Mouse (Mus musculus) forebrain, embryonic 15.5 days (tissue): Measurements from ENCODE around the gene Cd320. TPM values are rescaled to one million over a fixed set of nuclear protein-coding genes. Genes with fewer than 3 reads are reported as not detected.
"Not testable (repeated sequence)": the region's sequence is repeated elsewhere in the genome, so short reads cannot be mapped to it uniquely, and the experiment has no call there.

ENCODE experiments used
- ATAC-seq: fragments of 200-750 bp; cut with Nextera tagmentation; replicated peaks from 2 replicates; pipeline ENCODE4 v1.8.0; 2017; ENCODE audit warnings: mild to moderate bottlenecking, moderate TSS enrichment, moderate library complexity
- H3K27ac ChIP-seq: fragments of 300-500 bp; sonication (generic); replicated peaks from 2 replicates; pipeline ENCODE4 v1.5.1; 2015; ENCODE audit warnings: mild to moderate bottlenecking, inconsistent platforms
- H3K27me3 ChIP-seq: fragments of 300-500 bp; sonication (generic); 2 replicates; pipeline ENCODE4 v1.6.1; 2015; ENCODE audit warnings: inconsistent platforms
- H3K36me3 ChIP-seq: fragments of 300-500 bp; sonication (generic); 2 replicates; pipeline ENCODE4 v1.6.1; 2015; ENCODE audit warnings: mild to moderate bottlenecking, inconsistent platforms
- H3K4me1 ChIP-seq: fragments of 300-500 bp; sonication (generic); 2 replicates; pipeline ENCODE4 v1.6.1; 2015; ENCODE audit warnings: inconsistent platforms
- H3K4me2 ChIP-seq: fragments of 300-500 bp; sonication (generic); replicated peaks from 2 replicates; pipeline ENCODE4 v1.6.1; 2015; ENCODE audit warnings: mild to moderate bottlenecking, inconsistent platforms
- H3K4me3 ChIP-seq: fragments of 300-500 bp; sonication (generic); 2 replicates; pipeline ENCODE4 v1.5.1; 2015; ENCODE audit warnings: mild to moderate bottlenecking, inconsistent platforms
- H3K9ac ChIP-seq: fragments of 300-500 bp; sonication (generic); replicated peaks from 2 replicates; pipeline ENCODE4 v1.6.1; 2015; ENCODE audit warnings: mild to moderate bottlenecking, inconsistent platforms
- H3K9me3 ChIP-seq: fragments of 300-500 bp; sonication (generic); 2 replicates; pipeline ENCODE4 v1.6.1; 2016; ENCODE audit warnings: inconsistent platforms
- WGBS: fragments of 180-500 bp; shearing (Covaris S2); methylation state at CpG from one replicate; pipeline ENCODE4 v1.1.7; 2015; ENCODE audit warnings: mixed read lengths; 5-methylcytosine and 5-hydroxymethylcytosine counted together
- microRNA-seq: library from miRNA; unstranded; fragments of <30 nt; microRNA quantifications from one replicate; pipeline ENCODE4, GENCODE M21; 2016
- polyA plus RNA-seq: library from polyadenylated mRNA; unstranded; fragments of >200 nt; fragmentation: Nextera tagmentation; extraction: Ambion mirVana; gene quantifications from 2 replicates; pipeline ENCODE4 v1.2.1, GENCODE M21; 2015

The Cd320 gene
- polyA plus RNA-seq, 1 experiment from 2014 or later, result 60.7 TPM

DNA sequence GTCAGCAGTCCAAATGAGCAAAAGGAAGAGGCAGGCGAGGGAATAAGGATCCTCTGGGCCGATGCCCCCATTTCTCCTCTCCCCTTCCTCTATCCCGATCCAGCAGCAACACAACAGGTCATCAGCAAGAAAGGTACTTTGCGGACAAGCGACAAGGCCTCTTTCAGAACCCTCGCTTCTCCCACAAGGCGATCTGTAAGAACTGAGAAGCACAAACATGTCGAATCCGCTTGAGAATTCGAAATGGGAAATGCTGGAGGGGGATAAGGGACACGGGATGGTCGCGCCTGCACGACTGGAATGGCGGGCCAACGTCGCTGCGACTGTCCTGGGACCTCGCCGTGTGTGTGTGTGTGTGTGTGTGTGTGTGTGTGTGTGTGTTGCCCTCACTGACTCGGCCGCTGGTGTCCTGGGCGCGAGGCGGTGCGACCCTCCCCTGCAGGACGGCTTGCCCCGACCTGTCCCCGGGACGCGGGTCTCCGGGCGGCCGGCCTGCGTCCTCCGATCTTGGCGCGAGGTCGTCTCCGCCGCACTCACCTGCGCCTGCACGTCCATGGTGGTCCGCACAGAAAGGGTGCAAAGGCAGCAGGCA, 47.1 kb downstream of the Cd320 start:
- peak overlapping the region; percentile 49 for H3K9ac ChIP-seq
- H3K27me3 ChIP-seq, H3K27ac ChIP-seq, H3K9me3 ChIP-seq, H3K36me3 ChIP-seq: not testable (repeated sequence)
- H3K4me2 ChIP-seq, result peak overlapping the region; percentile 67
- peaks cover 13% of the 10 kb centered on the region for H3K4me1 ChIP-seq
- H3K4me3 ChIP-seq, result peak overlapping the region; percentile 65
- ATAC-seq, result peak; percentile 24; the same call in 1 of the 2 replicates
- WGBS, result 0% methylated on average over 36 of the region's 44 CpGs

DNA sequence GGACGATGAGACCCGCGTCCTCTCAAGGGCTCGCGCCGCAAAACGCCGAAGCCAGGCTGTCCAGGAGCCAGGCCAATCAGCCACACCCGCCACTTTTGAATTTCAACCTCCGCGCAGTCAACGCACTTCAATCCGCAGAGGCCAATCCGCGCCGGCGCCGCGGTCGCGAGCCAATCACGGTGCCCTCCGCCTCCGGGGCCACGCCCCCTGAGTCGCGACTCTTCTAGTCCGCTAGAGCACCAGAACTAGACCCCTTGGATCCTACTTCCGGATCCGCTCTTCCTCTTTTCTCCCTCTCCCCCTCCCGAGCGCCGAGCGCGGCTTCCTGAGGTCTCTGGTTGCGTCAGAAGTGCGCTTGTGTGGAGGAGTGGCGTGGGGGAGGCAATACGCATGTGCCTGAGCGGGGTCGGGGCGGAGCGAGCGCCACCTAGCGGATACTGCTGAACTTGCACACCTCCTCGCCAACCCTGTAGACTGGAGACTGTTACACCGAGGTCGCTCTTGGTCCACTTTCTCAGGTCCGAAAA, 47.7 kb downstream of the Cd320 start, which contains the start of gene Kifc1:
Kifc1 (minus strand) TSS at position 129 of the 527 bp plus-strand sequence.
- H3K27ac ChIP-seq, result no peak within 1 kb of the TSS
- WGBS, result under 1% methylated on average over 49 of the region's 49 CpGs

DNA sequence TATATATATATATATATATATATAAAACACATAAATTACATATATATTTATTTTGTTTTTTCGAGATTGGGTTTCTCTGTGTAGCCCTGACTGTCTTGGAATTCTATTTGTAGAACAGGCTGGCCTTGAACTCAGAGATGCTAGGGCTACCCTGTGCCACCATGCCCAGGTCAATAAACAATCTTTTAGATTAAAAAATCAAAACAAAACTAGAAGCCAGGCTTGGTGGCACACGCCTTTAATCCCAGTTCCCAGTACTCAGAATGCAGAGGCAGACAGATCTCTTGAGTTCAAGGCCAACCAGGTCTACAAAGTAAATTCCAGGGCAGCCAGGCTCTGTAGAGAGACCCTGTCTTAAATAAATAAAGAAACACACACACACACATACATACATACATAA, 48.5 kb downstream of the Cd320 start:
- Histone ChIP-seq H3K36me3 (no peaks in the 10 kb centered on the region), H3K4me2 (no peak overlapping the region), H3K4me3 (no peak overlapping the region), H3K4me1 (peaks cover 13% of the 10 kb centered on the region), H3K27ac (no peak overlapping the region), H3K27me3 (no peaks in the 10 kb centered on the region), H3K9ac (no peak overlapping the region), H3K9me3 (no peaks in the 10 kb centered on the region)
- WGBS, result 73% methylated on average over 2 of the region's 2 CpGs
- ATAC-seq, result no peak

More for the DNA sequence above, 47.7 kb downstream of the Cd320 start, which contains the start of gene Kifc1:
- peak; percentile 100 for ATAC-seq
- Histone ChIP-seq H3K4me3 (peak within 1 kb of the TSS; percentile 65), H3K9ac (peak within 1 kb of the TSS; percentile 49), H3K4me1 (peaks cover 13% of the 10 kb centered on the region), H3K36me3 (no peaks in the 10 kb centered on the region), H3K4me2 (peak within 1 kb of the TSS; percentile 67), H3K27me3 (no peaks in the 10 kb centered on the region), H3K9me3 (no peaks in the 10 kb centered on the region)

DNA sequence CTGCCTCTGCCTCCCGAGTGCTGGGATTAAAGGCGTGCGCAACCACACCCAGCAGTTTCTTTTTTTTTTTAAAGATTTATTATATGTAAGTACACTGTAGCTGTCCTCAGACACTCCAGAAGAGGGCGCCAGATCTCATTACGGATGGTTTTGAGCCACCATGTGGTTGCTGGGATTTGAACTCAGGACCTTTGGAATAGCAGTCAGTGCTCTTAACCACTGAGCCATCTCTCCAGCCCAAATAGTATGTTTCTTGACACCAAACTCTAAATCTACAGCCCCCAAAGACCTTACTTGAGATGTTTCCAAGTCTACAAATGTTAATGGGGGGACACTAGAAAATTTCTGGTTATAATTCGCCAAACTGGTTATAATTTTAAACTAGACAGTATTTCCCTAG, 49.0 kb downstream of the Cd320 start:
- ATAC-seq, H3K4me3 ChIP-seq: not testable (repeated sequence)
- WGBS, result 77% methylated on average over 6 of the region's 6 CpGs

DNA sequence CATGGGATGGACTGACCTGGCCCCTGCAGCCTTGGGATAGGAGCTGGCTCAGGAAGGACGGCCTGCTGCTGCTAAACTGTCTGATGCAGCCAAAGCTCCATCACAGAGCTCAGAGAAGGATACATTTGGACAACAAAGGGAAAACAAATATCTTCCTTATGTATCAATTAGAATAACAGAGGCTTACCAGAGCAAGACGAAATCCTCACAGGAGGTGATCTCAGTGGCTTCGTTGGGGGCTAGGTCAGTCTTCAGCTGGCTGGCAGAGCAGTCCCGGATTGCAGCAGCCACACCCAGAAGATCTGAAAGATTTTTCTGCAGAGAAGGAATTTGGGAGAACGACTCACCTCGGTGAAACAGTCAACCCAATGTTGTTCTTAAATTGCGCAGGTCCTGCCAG, 49.5 kb downstream of the Cd320 start:
- H3K27ac ChIP-seq, result no peak overlapping the region
- WGBS, result 27% methylated on average over 7 of the region's 7 CpGs
- ATAC-seq, result no peak

More for the DNA sequence above, 49.0 kb downstream of the Cd320 start:
- not testable (repeated sequence) for H3K27ac ChIP-seq, H3K9me3 ChIP-seq, H3K4me2 ChIP-seq, H3K27me3 ChIP-seq, H3K36me3 ChIP-seq, H3K9ac ChIP-seq
- H3K4me1 ChIP-seq, result peaks cover 13% of the 10 kb centered on the region

DNA sequence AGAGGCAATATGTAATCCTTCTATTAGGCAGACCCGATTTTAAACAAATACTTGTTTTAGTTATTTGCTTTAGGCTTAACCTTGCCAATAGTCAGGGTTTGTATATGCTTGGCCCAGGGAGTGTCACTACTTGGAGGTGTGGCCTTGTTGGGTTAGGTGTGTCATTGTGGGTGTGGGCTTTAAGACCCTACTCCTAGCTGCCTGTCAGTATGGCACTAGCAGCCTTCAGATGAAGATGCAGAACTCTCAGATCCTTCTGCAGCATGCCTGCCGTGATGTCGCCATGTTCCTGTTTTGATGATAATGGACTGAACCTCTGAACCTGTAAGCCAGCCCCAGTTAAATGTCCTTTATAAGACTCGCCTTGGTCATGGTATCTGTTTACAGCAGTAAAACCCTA, 50.1 kb downstream of the Cd320 start:
- 82% methylated on average over 4 of the region's 4 CpGs for WGBS
- H3K4me3 ChIP-seq, ATAC-seq, H3K27ac ChIP-seq, H3K4me2 ChIP-seq, H3K27me3 ChIP-seq, H3K9me3 ChIP-seq, H3K36me3 ChIP-seq, H3K9ac ChIP-seq: not testable (repeated sequence)
- peaks cover 13% of the 10 kb centered on the region for H3K4me1 ChIP-seq

More for the DNA sequence above, 49.5 kb downstream of the Cd320 start:
- H3K27me3 ChIP-seq, result no peaks in the 10 kb centered on the region
- H3K4me2 ChIP-seq, result no peak overlapping the region
- H3K4me1 ChIP-seq, result peaks cover 13% of the 10 kb centered on the region
- H3K9ac ChIP-seq, result no peak overlapping the region
- no peaks in the 10 kb centered on the region for H3K36me3 ChIP-seq
- no peaks in the 10 kb centered on the region for H3K9me3 ChIP-seq
- H3K4me3 ChIP-seq, result no peak overlapping the region

DNA sequence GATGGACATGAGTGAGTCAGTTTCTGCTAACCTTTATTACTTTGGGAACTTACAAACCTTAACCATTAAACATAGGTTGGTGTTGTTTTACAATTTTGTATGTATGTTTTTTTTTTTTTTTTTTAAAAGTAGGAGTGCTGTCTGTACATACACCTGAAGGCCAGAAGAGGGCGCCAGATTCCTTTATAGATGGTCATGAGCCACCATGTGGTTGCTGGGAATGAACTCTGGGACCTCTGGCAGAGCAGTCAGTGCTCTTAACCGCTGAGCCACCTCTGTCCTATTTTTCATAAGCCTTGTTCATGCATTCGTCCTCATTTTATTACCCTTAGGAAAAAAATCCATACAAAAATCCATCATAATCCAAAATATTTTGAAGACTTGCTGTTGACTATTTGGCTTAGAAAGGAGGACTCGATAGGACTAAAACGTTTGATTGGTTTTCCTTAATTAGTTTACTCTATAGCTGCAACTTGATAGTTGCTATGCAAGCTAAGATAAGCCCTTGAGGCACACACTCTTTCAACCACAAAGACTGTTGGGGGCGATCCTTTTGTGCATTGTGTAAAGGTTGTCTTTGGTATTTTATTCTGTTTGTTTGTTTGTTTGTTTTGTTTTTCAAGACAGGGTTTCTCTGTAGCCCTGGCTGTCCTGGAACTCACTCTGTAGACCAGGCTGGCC, 54.4 kb downstream of the Cd320 start:
- 45% methylated on average over 6 of the region's 6 CpGs for WGBS
- Histone ChIP-seq H3K4me1 (no peaks in the 10 kb centered on the region), H3K9me3 (no peaks in the 10 kb centered on the region), H3K27ac (no peak overlapping the region), H3K36me3 (no peaks in the 10 kb centered on the region), H3K9ac (no peak overlapping the region), H3K4me2 (no peak overlapping the region), H3K27me3 (no peaks in the 10 kb centered on the region), H3K4me3 (no peak overlapping the region)
- ATAC-seq, result no peak

DNA sequence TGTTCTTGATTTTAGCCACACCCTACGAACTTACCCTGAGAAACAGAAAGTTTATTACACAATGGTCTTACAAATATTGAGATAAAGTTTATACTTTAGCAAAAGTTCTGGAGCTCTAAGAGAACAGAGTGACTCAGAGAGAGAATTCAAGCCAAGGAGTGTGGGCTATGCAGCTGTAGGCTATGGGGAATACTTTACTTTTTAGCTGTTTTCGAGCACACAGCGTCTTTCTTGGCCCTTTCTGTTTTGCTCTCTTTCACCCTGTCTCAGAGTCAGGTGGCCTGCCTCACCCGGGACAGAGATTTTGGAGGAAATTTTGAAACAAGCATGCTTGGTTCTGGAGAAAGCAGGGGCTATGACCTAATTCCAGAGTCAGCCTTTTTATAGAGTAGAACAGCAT, 55.3 kb downstream of the Cd320 start:
- not testable (repeated sequence) for H3K9ac ChIP-seq, H3K36me3 ChIP-seq, H3K9me3 ChIP-seq, H3K4me2 ChIP-seq, H3K27ac ChIP-seq, H3K4me3 ChIP-seq, H3K4me1 ChIP-seq, ATAC-seq, H3K27me3 ChIP-seq
- 86% methylated on average over 4 of the region's 4 CpGs for WGBS

Small RNA genes within 50 kb of the gene (microRNA-seq; reads per million reads assigned to microRNA genes)
- not detected for gene Gm27740

Other genes with a start within 250 kb of the Cd320 start
- gene Zfp414, start 214.0 kb upstream of the Cd320 start, polyA plus RNA-seq, result 58.9 and 59.3 TPM in 2 replicates
- 0.41 and 0.46 TPM in 2 replicates for gene Pram1, start 205.0 kb upstream of the Cd320 start, polyA plus RNA-seq
- 246 and 265 TPM in 2 replicates for gene Hnrnpm, start 156.2 kb upstream of the Cd320 start, polyA plus RNA-seq
- gene March2, start 124.4 kb upstream of the Cd320 start, polyA plus RNA-seq, result 71.8 and 72.8 TPM in 2 replicates
- gene Rab11b, start 82.6 kb upstream of the Cd320 start, polyA plus RNA-seq, result 452 and 485 TPM in 2 replicates
- 12.8 and 14.0 TPM in 2 replicates for gene Angptl4, start 61.3 kb upstream of the Cd320 start, polyA plus RNA-seq
- 41.4 and 42.5 TPM in 2 replicates for gene Kank3, start 32.6 kb upstream of the Cd320 start, polyA plus RNA-seq
- 612 and 676 TPM in 2 replicates for gene Rps28, start 18.5 kb upstream of the Cd320 start, polyA plus RNA-seq
- gene Ndufa7, start 18.5 kb upstream of the Cd320 start, polyA plus RNA-seq, result 417 and 444 TPM in 2 replicates
- not detected in 2 replicates for gene Gm7029, start 30.7 kb downstream of the Cd320 start, polyA plus RNA-seq
- 3.3 and 4.3 TPM in 2 replicates for gene Kifc1, start 47.6 kb downstream of the Cd320 start, polyA plus RNA-seq
- 0.32 and 0.80 TPM in 2 replicates for gene Platr17, start 62.0 kb downstream of the Cd320 start, polyA plus RNA-seq
- 61.5 and 63.5 TPM in 2 replicates for gene Daxx, start 66.3 kb downstream of the Cd320 start, polyA plus RNA-seq
- gene Tapbp, start 72.8 kb downstream of the Cd320 start, polyA plus RNA-seq, result 18.2 and 18.4 TPM in 2 replicates
- gene Zbtb22, start 72.8 kb downstream of the Cd320 start, polyA plus RNA-seq, result 18.7 and 19.5 TPM in 2 replicates
- gene Rgl2, start 86.5 kb downstream of the Cd320 start, polyA plus RNA-seq, result 46.6 and 47.2 TPM in 2 replicates
- gene Pfdn6, start 97.3 kb downstream of the Cd320 start, polyA plus RNA-seq, result 198 and 212 TPM in 2 replicates
- 31.0 and 33.4 TPM in 2 replicates for gene Wdr46, start 97.6 kb downstream of the Cd320 start, polyA plus RNA-seq
- gene B3galt4, start 108.4 kb downstream of the Cd320 start, polyA plus RNA-seq, result 10.1 and 10.4 TPM in 2 replicates
- gene Vps52, start 112.7 kb downstream of the Cd320 start, polyA plus RNA-seq, result 75.8 and 79.7 TPM in 2 replicates
- 864 and 971 TPM in 2 replicates for gene Rps18, start 112.9 kb downstream of the Cd320 start, polyA plus RNA-seq
- 8.1 and 13.0 TPM in 2 replicates for gene H2-K1, start 157.3 kb downstream of the Cd320 start, polyA plus RNA-seq
- 21.9 and 22.9 TPM in 2 replicates for gene Ring1, start 181.6 kb downstream of the Cd320 start, polyA plus RNA-seq
- gene H2-Ke6, start 185.0 kb downstream of the Cd320 start, polyA plus RNA-seq, result 64.4 and 74.3 TPM in 2 replicates
- gene Slc39a7, start 188.6 kb downstream of the Cd320 start, polyA plus RNA-seq, result 148 and 156 TPM in 2 replicates
- 58.2 and 64.5 TPM in 2 replicates for gene Rxrb, start 188.7 kb downstream of the Cd320 start, polyA plus RNA-seq
- gene Col11a2, start 196.3 kb downstream of the Cd320 start, polyA plus RNA-seq, result 2.0 and 2.1 TPM in 2 replicates
- gene H2-Oa, start 249.2 kb downstream of the Cd320 start, polyA plus RNA-seq, result 0.15 TPM in 1 of 2 replicates, not detected in the other